In the genomic region with DNA sequence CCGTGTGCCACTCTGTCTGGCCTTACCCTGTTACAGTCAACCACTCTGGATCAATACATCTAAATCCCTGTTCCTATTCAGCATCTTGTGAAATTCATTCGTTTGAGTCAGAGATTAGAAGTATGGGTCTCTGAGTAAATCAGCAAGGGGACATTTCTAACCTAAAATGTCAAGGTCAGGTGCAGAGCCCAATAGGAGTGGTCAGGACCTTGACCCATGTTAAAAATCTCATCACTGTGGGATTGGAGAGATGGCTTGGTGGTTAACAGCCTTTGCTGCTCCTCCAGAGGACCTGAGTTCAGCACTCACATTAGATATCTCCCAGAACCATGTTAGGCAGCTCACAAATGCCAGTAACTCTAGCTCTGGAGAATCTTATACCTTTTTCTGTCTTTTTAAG, we compare ENCODE assay signal across 26 mouse cellular contexts.
"Had no signal": no experiment of that assay in that cellular context is flagged by ENCODE, and none has a peak within 500 bp of the region (broad histone marks: within the 10 kb centered on the region; RNA-seq: fewer than 3 reads in every experiment).

No protein-coding gene starts in this region.

- H3K4me3 ChIP-seq: gastrocnemius, adult 2 months; heart, embryonic 10.5 days; heart, embryonic 12.5 days; hindbrain, embryonic 13.5 days; hindbrain, embryonic 15.5 days; intestine, embryonic 15.5 days; layer of hippocampus, adult 2 months; left cerebral cortex, adult 2 months; limb, embryonic 10.5 days; limb, embryonic 12.5 days; liver, embryonic 13.5 days; liver, embryonic 15.5 days had no signal

- H3K36me3 ChIP-seq: heart, embryonic 10.5 days; heart, embryonic 12.5 days; hindbrain, embryonic 13.5 days; hindbrain, embryonic 15.5 days; intestine, embryonic 15.5 days; limb, embryonic 10.5 days; limb, embryonic 12.5 days; liver, embryonic 13.5 days; liver, embryonic 15.5 days had no signal

- H3K27me3 ChIP-seq: heart, embryonic 12.5 days; hindbrain, embryonic 13.5 days; hindbrain, embryonic 15.5 days; intestine, embryonic 15.5 days; limb, embryonic 12.5 days had no signal

- DNase-seq: gastrocnemius, adult 2 months; gastrocnemius, postnatal 10 days; gastrocnemius, postnatal 25 days; heart, adult 18-20 months; heart, postnatal 10 days; heart, postnatal 4 days; kidney, adult 18-20 months; kidney, adult 8-10 months; kidney, postnatal 10 days; kidney, postnatal 25 days; kidney, postnatal 4 days; liver; liver, embryonic 13.5 days had no signal

- H3K4me1 ChIP-seq: liver, embryonic 13.5 days; liver, embryonic 15.5 days had no signal

- H3K4me2 ChIP-seq: heart, embryonic 12.5 days; hindbrain, embryonic 13.5 days; hindbrain, embryonic 15.5 days; intestine, embryonic 15.5 days; limb, embryonic 12.5 days; liver, embryonic 11.5 days; liver, embryonic 13.5 days; liver, embryonic 15.5 days had no signal

- H3K27ac ChIP-seq: heart, embryonic 10.5 days; hindbrain, embryonic 13.5 days; hindbrain, embryonic 15.5 days; intestine, embryonic 15.5 days; layer of hippocampus, adult 2 months; left cerebral cortex, adult 2 months; limb, embryonic 12.5 days; liver, embryonic 13.5 days; liver, embryonic 15.5 days had no signal

- H3K9me3 ChIP-seq: heart, embryonic 10.5 days; heart, embryonic 12.5 days; hindbrain, embryonic 13.5 days; hindbrain, embryonic 15.5 days; intestine, embryonic 15.5 days; limb, embryonic 10.5 days; limb, embryonic 12.5 days; liver, embryonic 13.5 days; liver, embryonic 15.5 days had no signal

- ATAC-seq: inflammation-experienced regulatory T-cells, adult 6 months; intestine, embryonic 15.5 days; intestine, postnatal 0 days had no signal

- H3K9ac ChIP-seq: heart, embryonic 12.5 days; hindbrain, embryonic 13.5 days; hindbrain, embryonic 15.5 days; intestine, embryonic 15.5 days; limb, embryonic 12.5 days; liver, embryonic 13.5 days; liver, embryonic 15.5 days had no signal
